In genomic region chr6:88221968-88222367, GRCm38 (mm10) we compare ENCODE assay signal across 45 mouse cellular contexts. TPM values are rescaled to one million over a fixed set of nuclear protein-coding genes. Genes with fewer than 3 reads are reported as not detected.
"Had no signal": no experiment of that assay in that cellular context is flagged by ENCODE, and none has a peak within 500 bp of the region (broad histone marks: within the 10 kb centered on the region; RNA-seq: fewer than 3 reads in every experiment).

TSS of gene Dnajb8 (plus strand) at chr6:88222268.

- H3K27ac ChIP-seq: left cerebral cortex, adult 2 months; limb, embryonic 12.5 days; limb, embryonic 13.5 days; limb, embryonic 15.5 days; liver, embryonic 12.5 days; liver, embryonic 13.5 days; liver, embryonic 14.5 days; liver, embryonic 15.5 days; lung, embryonic 15.5 days; macrophage; midbrain, embryonic 12.5 days; midbrain, embryonic 13.5 days; midbrain, embryonic 15.5 days had no signal

- DNase-seq: left cerebral cortex, postnatal 4 days; liver; liver, embryonic 13.5 days; liver, postnatal 0 days; lung, adult 18-20 months; lung, adult 2 months; lung, embryonic 14.5 days; lung, postnatal 10 days; lung, postnatal 14 days; lung, postnatal 36 days; lung, postnatal 4 days; midbrain, embryonic 14.5 days had no signal

- H3K4me2 ChIP-seq: limb, embryonic 12.5 days; limb, embryonic 13.5 days; limb, embryonic 15.5 days; liver, embryonic 11.5 days; liver, embryonic 12.5 days; liver, embryonic 13.5 days; liver, embryonic 15.5 days; lung, embryonic 14.5 days; lung, embryonic 15.5 days; midbrain, embryonic 11.5 days; midbrain, embryonic 12.5 days; midbrain, embryonic 13.5 days; midbrain, embryonic 15.5 days had no signal

- H3K9me3 ChIP-seq: limb, embryonic 15.5 days; liver, embryonic 15.5 days; lung, embryonic 15.5 days; midbrain, embryonic 13.5 days; midbrain, embryonic 15.5 days had no signal

- H3K36me3 ChIP-seq: limb, embryonic 12.5 days; limb, embryonic 13.5 days; limb, embryonic 15.5 days; liver, embryonic 12.5 days; liver, embryonic 13.5 days; liver, embryonic 15.5 days; lung, embryonic 15.5 days; midbrain, embryonic 10.5 days; midbrain, embryonic 12.5 days; midbrain, embryonic 13.5 days; midbrain, embryonic 15.5 days had no signal

- H3K4me1 ChIP-seq: limb, embryonic 13.5 days; lung, embryonic 15.5 days; midbrain, embryonic 15.5 days had no signal

- H3K9ac ChIP-seq: limb, embryonic 12.5 days; limb, embryonic 13.5 days; limb, embryonic 15.5 days; liver, embryonic 12.5 days; liver, embryonic 13.5 days; liver, embryonic 14.5 days; liver, embryonic 15.5 days; liver, postnatal 0 days; lung, embryonic 14.5 days; lung, embryonic 15.5 days; midbrain, embryonic 12.5 days; midbrain, embryonic 13.5 days; midbrain, embryonic 15.5 days had no signal

- ATAC-seq: liver, embryonic 12.5 days; liver, postnatal 0 days; lung, postnatal 0 days; midbrain, embryonic 13.5 days; midbrain, embryonic 15.5 days; midbrain, embryonic 16.5 days had no signal

- H3K27me3 ChIP-seq: limb, embryonic 13.5 days; limb, embryonic 15.5 days; lung, embryonic 15.5 days; midbrain, embryonic 13.5 days; midbrain, embryonic 15.5 days had no signal

- H3K4me3 ChIP-seq: left cerebral cortex, adult 2 months; limb, embryonic 12.5 days; limb, embryonic 13.5 days; limb, embryonic 15.5 days; liver, embryonic 12.5 days; liver, embryonic 13.5 days; liver, embryonic 15.5 days; lung, embryonic 15.5 days; megakaryocyte, embryonic 14.5 days; midbrain, embryonic 10.5 days; midbrain, embryonic 12.5 days; midbrain, embryonic 13.5 days; midbrain, embryonic 15.5 days; myocyte had no signal

RNA-seq across cellular contexts. Expression of gene Dnajb8, which starts in this region (rescaled TPM):
- total RNA-seq: left cerebral cortex, adult 2 months; left cerebral cortex, adult 8-10 months; left cerebral cortex, postnatal 10 days; left cerebral cortex, postnatal 14 days; left cerebral cortex, postnatal 25 days; left cerebral cortex, postnatal 36 days; left cerebral cortex, postnatal 4 days; liver, adult 2 months; megakaryocyte progenitor cell, adult 5-6 weeks; megakaryocyte, adult 5-6 weeks; megakaryocyte-erythroid progenitor cell, adult 5-6 weeks; midbrain, postnatal 0 days had no signal
- polyA plus RNA-seq: limb, embryonic 11.5 days; limb, embryonic 12.5 days; limb, embryonic 13.5 days; limb, embryonic 14.5 days; limb, embryonic 15.5 days; liver, adult 2 months; liver, embryonic 11.5 days; liver, embryonic 12.5 days; liver, embryonic 13.5 days; liver, embryonic 14.5 days; liver, embryonic 15.5 days; liver, embryonic 16.5 days; liver, postnatal 0 days; lung, adult 2 months; lung, embryonic 14.5 days; lung, embryonic 15.5 days; lung, embryonic 16.5 days; lung, postnatal 0 days; macrophage; midbrain, embryonic 10.5 days; midbrain, embryonic 11.5 days; midbrain, embryonic 12.5 days; midbrain, embryonic 13.5 days; midbrain, embryonic 14.5 days; midbrain, embryonic 15.5 days; midbrain, embryonic 16.5 days; midbrain, postnatal 0 days; myocyte had no signal
